Comparison of ENCODE assay signal across 12 mouse cellular contexts in genomic region chr11:35232321-35232720, GRCm38 (mm10).
DNase-seq lines count a peak whose midpoint lies in the region; ATAC-seq and TF ChIP-seq lines count a peak whose summit lies in the region.
"Had no signal": no experiment of that assay in that cellular context is flagged by ENCODE, and none has a peak within 500 bp of the region (broad histone marks: within the 10 kb centered on the region; RNA-seq: fewer than 3 reads in every experiment).

No protein-coding gene starts in this region.

- H3K36me3 ChIP-seq in kidney, embryonic 14.5 days (ENCODE audit: control insufficient read depth, insufficient read depth, low read length): no peaks in the 10 kb centered on the region
- no peaks in the 10 kb centered on the region for H3K36me3 ChIP-seq in kidney, postnatal 0 days (ENCODE audit: insufficient read depth, low read length)
- H3K36me3 ChIP-seq in forebrain, embryonic 13.5 days (ENCODE audit: poor library complexity, severe bottlenecking): no peaks in the 10 kb centered on the region
- H3K36me3 ChIP-seq: forebrain, embryonic 15.5 days; hindbrain, embryonic 15.5 days; midbrain, embryonic 12.5 days had no signal

- WGBS in kidney, embryonic 14.5 days: 80% methylated on average over 4 of the region's 4 CpGs
- WGBS in kidney, postnatal 0 days: 77% methylated on average over 4 of the region's 4 CpGs
- 84% methylated on average over 4 of the region's 4 CpGs for whole genome bisulfite sequencing in forebrain, embryonic 13.5 days

- no peak overlapping the region for H3K4me2 ChIP-seq in kidney, embryonic 14.5 days (replicated peaks; ENCODE audit: low read depth, low read length)
- no peak overlapping the region for H3K4me2 ChIP-seq in kidney, postnatal 0 days (ENCODE audit: low read length)
- H3K4me2 ChIP-seq in forebrain, embryonic 13.5 days: no peak overlapping the region
- H3K4me2 ChIP-seq: forebrain, embryonic 15.5 days; hindbrain, embryonic 15.5 days; midbrain, embryonic 12.5 days had no signal

- ATAC-seq in kidney, embryonic 14.5 days (ENCODE audit: low FRiP score, low TSS enrichment): no peak
- peak; percentile 29; the same call in 1 of the 2 replicates for ATAC-seq in kidney, postnatal 0 days (replicated peaks; ENCODE audit: low FRiP score, low read depth)
- ATAC-seq in forebrain, embryonic 13.5 days: no peak
- ATAC-seq: forebrain, embryonic 15.5 days had no signal

- H3K27me3 ChIP-seq in kidney, embryonic 14.5 days (ENCODE audit: control insufficient read depth, insufficient read depth, low read length): no peaks in the 10 kb centered on the region
- no peaks in the 10 kb centered on the region for H3K27me3 ChIP-seq in kidney, postnatal 0 days (ENCODE audit: insufficient read depth, low read length)
- no peaks in the 10 kb centered on the region for H3K27me3 ChIP-seq in forebrain, embryonic 13.5 days
- H3K27me3 ChIP-seq: forebrain, embryonic 15.5 days; hindbrain, embryonic 15.5 days had no signal

- intact Hi-C loops in left cerebral cortex, postnatal 10 days (cut with DNase I): no loop called here

- H3K9ac ChIP-seq in kidney, embryonic 14.5 days (ENCODE audit: low read depth, low read length): no peak overlapping the region
- H3K9ac ChIP-seq in kidney, postnatal 0 days (ENCODE audit: low read depth, low read length): no peak overlapping the region
- no peak overlapping the region for H3K9ac ChIP-seq in forebrain, embryonic 13.5 days
- H3K9ac ChIP-seq: forebrain, embryonic 15.5 days; hindbrain, embryonic 15.5 days; midbrain, embryonic 12.5 days had no signal

- no peak for TF ChIP-seq CTCF in kidney, postnatal 0 days (IDR thresholded peaks at IDR 0.05; ENCODE audit: low read depth)

- no peaks in the 10 kb centered on the region for H3K9me3 ChIP-seq in kidney, embryonic 14.5 days (ENCODE audit: control insufficient read depth, low read length)
- H3K9me3 ChIP-seq in kidney, postnatal 0 days (replicated peaks; ENCODE audit: low read length): no peaks in the 10 kb centered on the region
- H3K9me3 ChIP-seq in forebrain, embryonic 13.5 days (replicated peaks): no peaks in the 10 kb centered on the region
- H3K9me3 ChIP-seq: forebrain, embryonic 15.5 days; hindbrain, embryonic 15.5 days; midbrain, embryonic 12.5 days had no signal

- no peaks in the 10 kb centered on the region for H3K4me1 ChIP-seq in kidney, embryonic 14.5 days (ENCODE audit: control insufficient read depth, insufficient read depth, low read length)
- H3K4me1 ChIP-seq in kidney, postnatal 0 days (replicated peaks; ENCODE audit: insufficient read depth, low read length): no peaks in the 10 kb centered on the region
- no peaks in the 10 kb centered on the region for H3K4me1 ChIP-seq in forebrain, embryonic 13.5 days
- H3K4me1 ChIP-seq: forebrain, embryonic 15.5 days; hindbrain, embryonic 15.5 days; midbrain, embryonic 12.5 days had no signal

- DNase-seq in kidney, adult 8-10 months: peak; percentile 59 to 84
- DNase-seq in cerebellum, adult 9-11 months: peak; percentile 55
- DNase-seq in heart, adult 18-20 months: peak; percentile 45 to 68
- DNase-seq in kidney, postnatal 0 days (ENCODE audit: low spot score): no peak
- DNase-seq in left cerebral cortex, postnatal 10 days (ENCODE audit: extremely low spot score in 1 of 2, low spot score in 2 of 2): no peak
- DNase-seq: lung, adult 2 months had no signal

- H3K27ac ChIP-seq in kidney, embryonic 14.5 days (ENCODE audit: low read depth, low read length): no peak overlapping the region
- H3K27ac ChIP-seq in kidney, postnatal 0 days: no peak overlapping the region
- H3K27ac ChIP-seq in forebrain, embryonic 13.5 days: no peak overlapping the region
- H3K27ac ChIP-seq: forebrain, embryonic 15.5 days; hindbrain, embryonic 15.5 days; left cerebral cortex, adult 2 months; midbrain, embryonic 12.5 days had no signal

- H3K4me3 ChIP-seq in kidney, embryonic 14.5 days (ENCODE audit: low read length): no peak overlapping the region
- H3K4me3 ChIP-seq in kidney, postnatal 0 days (replicated peaks; ENCODE audit: low read depth, low read length): no peak overlapping the region
- no peak overlapping the region for H3K4me3 ChIP-seq in forebrain, embryonic 13.5 days
- H3K4me3 ChIP-seq: forebrain, embryonic 15.5 days; hindbrain, embryonic 15.5 days; left cerebral cortex, adult 2 months; midbrain, embryonic 12.5 days had no signal

Comparison
In these comparisons a context has a peak if more than half of its experiments do, and no peak if none do; other contexts are left out.
1. DNase-seq: peak in kidney, adult 8-10 months (2 of 2), cerebellum, adult 9-11 months (single experiment) and heart, adult 18-20 months (2 of 2); none in kidney, postnatal 0 days (single experiment) and left cerebral cortex, postnatal 10 days (0 of 2).